Mouse (Mus musculus) myocyte (in vitro differentiated cells): ENCODE data around the gene Micu2. TPM values are rescaled to one million over a fixed set of nuclear protein-coding genes. Genes with fewer than 3 reads are reported as not detected.

Experiments used
- H3K27me3 ChIP-seq: one replicate; pipeline ENCODE4 v1.6.1; 2011; ENCODE audit not compliant: control insufficient read depth, insufficient read depth, insufficient read length
- H3K36me3 ChIP-seq: one replicate; pipeline ENCODE4 v1.6.1; 2011; ENCODE audit not compliant: control insufficient read depth, insufficient read depth
- H3K4me2 ChIP-seq: one replicate; pipeline ENCODE4 v1.6.1; 2011; ENCODE audit warnings: low read depth, control low read depth
- H3K4me3 ChIP-seq: one replicate; pipeline ENCODE4 v1.5.1; 2011; ENCODE audit warnings: mild to moderate bottlenecking, control low read depth, moderate library complexity
- H3K79me2 ChIP-seq: one replicate; pipeline ENCODE4 v1.6.1; 2011; ENCODE audit not compliant: control insufficient read depth, insufficient read depth
- H3ac ChIP-seq: one replicate; pipeline ENCODE4 v1.6.1; 2011; ENCODE audit not compliant: control insufficient read depth, insufficient read length
- CEBPB ChIP-seq: IDR thresholded peaks from 2 replicates; pipeline ENCODE4 v1.6.1; 2011; ENCODE audit warnings: mild to moderate bottlenecking, moderate library complexity; ENCODE audit not compliant: poor library complexity, insufficient read depth, severe bottlenecking
- E2F4 ChIP-seq: IDR thresholded peaks from one replicate; pipeline ENCODE4 v1.6.1; 2011; ENCODE audit warnings: mild to moderate bottlenecking, control low read depth, moderate library complexity; ENCODE audit not compliant: insufficient read depth
- MAX ChIP-seq: IDR thresholded peaks from one replicate; pipeline ENCODE4 v1.6.1; 2011; ENCODE audit warnings: low read depth, mild to moderate bottlenecking, control low read depth
- MYOD1 ChIP-seq, 3 experiments: IDR thresholded peaks; one replicate each; pipeline ENCODE4 v1.6.1; 2011; ENCODE audit warnings: control low read depth in 2 of 3, low read depth in 2 of 3, mild to moderate bottlenecking in 2 of 3, moderate library complexity in 1 of 3; ENCODE audit not compliant: insufficient read length in 2 of 3, control insufficient read depth in 1 of 3
- MYOG ChIP-seq, 3 experiments: IDR thresholded peaks; one replicate each; pipeline ENCODE4 v1.6.1; 2011; ENCODE audit warnings: control low read depth in 2 of 3, low read depth in 2 of 3, mild to moderate bottlenecking in 2 of 3; ENCODE audit not compliant: insufficient read length in 2 of 3, control insufficient read depth in 1 of 3, insufficient read depth in 1 of 3
- POLR2A ChIP-seq: IDR thresholded peaks from one replicate; pipeline ENCODE4 v1.6.1; 2011; ENCODE audit warnings: low read depth, mild to moderate bottlenecking, control low read depth, moderate library complexity; ENCODE audit not compliant: insufficient read length
- POLR2AphosphoS2 ChIP-seq: IDR thresholded peaks from one replicate; pipeline ENCODE4 v1.6.1; 2011; ENCODE audit warnings: low read depth, control low read depth; ENCODE audit not compliant: insufficient read length
- REST ChIP-seq: IDR thresholded peaks from one replicate; pipeline ENCODE4 v1.6.1; 2011; ENCODE audit warnings: mild to moderate bottlenecking, control low read depth, moderate library complexity; ENCODE audit not compliant: insufficient read depth, insufficient read length
- SRF ChIP-seq: IDR thresholded peaks from one replicate; pipeline ENCODE4 v1.6.1; 2011; ENCODE audit warnings: low read depth; ENCODE audit not compliant: control insufficient read depth, insufficient read length
- TCF12 ChIP-seq: IDR thresholded peaks from one replicate; pipeline ENCODE4 v1.6.1; 2011; ENCODE audit warnings: mild to moderate bottlenecking, control low read depth; ENCODE audit not compliant: poor library complexity, insufficient read depth, severe bottlenecking
- TCF3 ChIP-seq: IDR thresholded peaks from one replicate; pipeline ENCODE4 v1.6.1; 2011; ENCODE audit warnings: low read depth, control low read depth; ENCODE audit not compliant: insufficient read length
- USF1 ChIP-seq: IDR thresholded peaks from one replicate; pipeline ENCODE4 v1.6.1; 2011; ENCODE audit warnings: low read depth, mild to moderate bottlenecking, control low read depth, moderate library complexity
- polyA plus RNA-seq: library from polyadenylated mRNA; unstranded; fragments of >200 nt; fragmentation: generic; extraction: Trizol; gene quantifications from one replicate; pipeline ENCODE4 v1.2.1, GENCODE M21; 2012; ENCODE audit warnings: missing spikeins

Micu2 gene
- polyA plus RNA-seq, 1 experiment, result 48.2 TPM

DNA sequence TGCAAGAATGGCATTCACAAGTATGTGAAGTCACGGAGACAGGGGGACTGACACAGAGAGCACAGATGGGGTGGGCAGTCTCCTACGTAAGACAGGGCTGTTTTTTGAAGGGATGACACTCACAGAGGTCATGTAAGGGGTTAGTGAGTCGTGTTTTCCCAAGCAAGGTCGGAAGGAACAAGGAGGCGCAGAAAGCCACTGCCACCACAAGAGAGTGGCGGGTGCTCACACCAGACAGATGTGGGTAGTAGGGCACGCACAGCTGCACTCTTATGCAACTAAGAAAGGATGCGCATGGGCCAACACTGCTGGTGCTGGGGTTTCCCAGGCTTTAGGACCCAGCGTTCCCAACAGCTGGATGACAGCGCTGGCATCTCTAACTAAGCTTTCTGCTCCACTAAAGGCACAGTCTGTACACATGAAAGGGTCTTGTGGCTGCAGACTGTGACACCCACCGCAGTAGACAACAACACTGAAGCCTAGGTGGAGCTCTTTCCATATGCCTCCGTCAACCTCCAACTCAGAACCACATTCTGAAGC is 27.0 kb downstream of the Micu2 start:
- H3K27me3 ChIP-seq, result no peaks in the 10 kb centered on the region
- H3ac ChIP-seq, result no peak overlapping the region
- H3K36me3 ChIP-seq, result peaks cover 4% of the 10 kb centered on the region
- H3K4me2 ChIP-seq, result no peak overlapping the region
- no peak for TF ChIP-seq TCF12
- no peak for TF ChIP-seq USF1
- no peak for TF ChIP-seq E2F4
- TF ChIP-seq MAX, result no peak
- no peak for TF ChIP-seq TCF3
- no peak for TF ChIP-seq POLR2AphosphoS2
- TF ChIP-seq CEBPB, result no peak
- TF ChIP-seq REST, result no peak
- TF ChIP-seq SRF, result no peak
- TF ChIP-seq MYOG (IDR thresholded peaks at IDR 0.05; ENCODE audit: control insufficient read depth in 1 of 3, insufficient read depth in 1 of 3, insufficient read length in 2 of 3, low read depth in 2 of 3), result no peak
- TF ChIP-seq MYOD1 (IDR thresholded peaks at IDR 0.05; ENCODE audit: control insufficient read depth in 1 of 3, insufficient read length in 2 of 3, low read depth in 2 of 3), result no peak
- TF ChIP-seq POLR2A, result no peak
- H3K79me2 ChIP-seq, result peaks cover 29% of the 10 kb centered on the region
- H3K4me3 ChIP-seq, result no peak overlapping the region

DNA sequence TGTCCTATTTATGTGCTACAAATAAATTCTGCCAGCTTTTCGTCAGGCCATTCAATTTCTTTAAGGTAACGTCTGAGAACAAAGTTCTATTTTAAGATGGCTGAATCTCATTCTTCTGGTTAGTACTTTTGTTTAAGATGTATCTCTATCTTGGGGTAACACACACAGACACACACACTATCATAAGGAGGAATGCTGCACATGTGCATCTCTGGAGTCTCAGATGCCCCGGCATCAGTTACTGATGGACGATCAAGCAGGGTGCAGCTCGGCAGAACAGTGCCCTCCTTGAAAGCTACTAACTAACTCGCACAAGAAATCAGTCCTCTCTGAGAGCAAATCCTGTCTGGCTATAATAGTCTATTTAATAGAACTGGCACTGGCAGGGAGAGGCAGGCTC is 30.2 kb downstream of the Micu2 start:
- H3K4me2 ChIP-seq, result no peak overlapping the region
- H3K27me3 ChIP-seq, result no peaks in the 10 kb centered on the region
- peaks cover 8% of the 10 kb centered on the region for H3K79me2 ChIP-seq
- no peak overlapping the region for H3ac ChIP-seq
- H3K4me3 ChIP-seq, result no peak overlapping the region
- peaks cover 7% of the 10 kb centered on the region for H3K36me3 ChIP-seq
- TF ChIP-seq E2F4 (no peak), USF1 (no peak), TCF3 (no peak), POLR2AphosphoS2 (no peak), CEBPB (no peak), MYOD1 (IDR thresholded peaks at IDR 0.05; ENCODE audit: control insufficient read depth in 1 of 3, insufficient read length in 2 of 3, low read depth in 2 of 3) (no peak), TCF12 (no peak), SRF (no peak), REST (no peak), POLR2A (no peak), MAX (no peak), MYOG (IDR thresholded peaks at IDR 0.05; ENCODE audit: control insufficient read depth in 1 of 3, insufficient read depth in 1 of 3, insufficient read length in 2 of 3, low read depth in 2 of 3) (no peak)

DNA sequence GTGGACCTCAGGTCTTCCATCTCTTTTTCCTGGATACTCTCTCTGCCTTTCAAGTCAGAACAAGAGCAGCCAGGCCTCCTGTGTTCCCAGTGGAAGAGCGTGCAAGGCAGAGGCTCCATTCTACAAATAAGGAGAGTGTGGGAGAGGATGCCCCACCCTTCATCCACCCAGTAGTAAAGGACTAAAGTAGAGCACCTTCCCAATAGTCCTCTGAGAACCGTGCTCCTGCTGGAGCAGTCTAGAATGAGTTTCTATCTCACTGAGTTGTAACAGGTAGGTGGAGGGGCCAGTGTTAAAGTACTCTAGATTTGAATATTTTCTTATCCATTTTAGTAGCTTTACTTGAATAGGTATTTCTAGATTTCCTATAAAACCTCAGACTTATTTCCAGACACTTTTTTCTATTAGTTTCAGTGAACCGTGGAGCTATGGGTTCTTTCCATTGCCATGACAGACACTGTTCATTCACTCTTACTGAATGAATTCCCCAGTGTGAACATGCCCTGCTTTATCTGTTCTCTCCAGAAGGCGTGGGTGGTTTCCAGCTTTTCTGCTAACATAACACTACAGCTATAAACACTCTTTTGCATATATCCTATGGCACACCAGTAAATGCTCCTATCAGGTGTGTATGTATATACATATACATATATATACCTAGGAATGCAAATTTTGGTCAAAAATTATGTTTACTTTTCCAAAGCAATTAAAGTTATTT is 31.8 kb downstream of the Micu2 start:
- no peak overlapping the region for H3K4me2 ChIP-seq
- TF ChIP-seq E2F4, result no peak
- no peak for TF ChIP-seq REST
- no peak for TF ChIP-seq USF1
- TF ChIP-seq POLR2AphosphoS2, result no peak
- no peak for TF ChIP-seq MYOG (IDR thresholded peaks at IDR 0.05; ENCODE audit: control insufficient read depth in 1 of 3, insufficient read depth in 1 of 3, insufficient read length in 2 of 3, low read depth in 2 of 3)
- no peak for TF ChIP-seq MAX
- TF ChIP-seq POLR2A, result no peak
- no peak for TF ChIP-seq TCF12
- no peak for TF ChIP-seq TCF3
- no peak for TF ChIP-seq CEBPB
- TF ChIP-seq MYOD1 (IDR thresholded peaks at IDR 0.05; ENCODE audit: control insufficient read depth in 1 of 3, insufficient read length in 2 of 3, low read depth in 2 of 3), result no peak

DNA sequence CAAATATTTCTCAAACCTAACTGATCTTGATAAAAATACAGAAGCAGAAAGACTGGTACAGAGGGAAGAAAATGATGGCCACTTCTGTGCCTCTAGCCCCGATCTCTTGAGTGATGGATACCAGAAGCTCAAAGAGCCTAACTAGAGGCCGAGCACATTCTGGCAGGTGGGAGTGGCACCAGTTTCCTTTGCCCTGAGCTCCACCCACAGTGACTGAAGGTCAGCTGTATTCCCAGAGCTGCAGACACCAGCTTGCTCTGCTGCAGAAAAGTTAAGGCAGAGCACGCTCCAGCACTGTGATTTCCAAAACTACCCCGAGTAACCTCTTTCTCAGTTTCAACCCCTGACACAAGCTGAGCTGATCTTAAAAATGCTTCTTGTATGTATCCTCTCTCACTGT is 37.2 kb downstream of the Micu2 start:
- no peak overlapping the region for H3K4me3 ChIP-seq
- no peak for TF ChIP-seq TCF12

More for the DNA sequence above, 31.8 kb downstream of the Micu2 start:
- H3K4me3 ChIP-seq, result no peak overlapping the region
- H3K27me3 ChIP-seq, result no peaks in the 10 kb centered on the region
- no peak overlapping the region for H3ac ChIP-seq
- H3K79me2 ChIP-seq, result no peaks in the 10 kb centered on the region
- peaks cover 7% of the 10 kb centered on the region for H3K36me3 ChIP-seq

DNA sequence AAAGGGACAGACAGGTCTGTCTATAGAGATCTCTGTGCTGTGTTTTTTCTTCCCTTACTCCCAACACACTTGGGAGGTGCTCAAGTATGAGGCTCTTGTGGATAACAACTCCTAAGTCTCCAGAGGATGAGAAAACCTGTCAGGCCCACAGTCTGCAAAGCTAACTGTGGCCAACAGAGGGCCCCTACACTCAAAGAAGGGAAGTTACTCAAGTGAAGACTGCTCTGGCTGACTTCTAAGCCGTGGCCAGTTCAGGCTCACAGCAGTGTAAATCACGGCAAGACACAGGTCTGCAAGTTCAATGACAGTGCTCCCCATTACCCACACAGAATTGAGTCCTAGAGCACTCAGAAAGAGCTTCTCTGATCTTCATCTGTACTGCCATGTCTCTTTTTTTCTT is 48.0 kb downstream of the Micu2 start:
- no peak overlapping the region for H3ac ChIP-seq
- no peak for TF ChIP-seq E2F4
- no peak for TF ChIP-seq TCF3
- no peak for TF ChIP-seq MYOG (IDR thresholded peaks at IDR 0.05; ENCODE audit: control insufficient read depth in 1 of 3, insufficient read depth in 1 of 3, insufficient read length in 2 of 3, low read depth in 2 of 3)
- no peak for TF ChIP-seq TCF12
- no peak for TF ChIP-seq MYOD1 (IDR thresholded peaks at IDR 0.05; ENCODE audit: control insufficient read depth in 1 of 3, insufficient read length in 2 of 3, low read depth in 2 of 3)
- TF ChIP-seq REST, result no peak
- no peak for TF ChIP-seq POLR2AphosphoS2
- no peak for TF ChIP-seq MAX
- no peak for TF ChIP-seq CEBPB
- TF ChIP-seq SRF, result no peak
- TF ChIP-seq USF1, result no peak
- TF ChIP-seq POLR2A, result no peak
- peaks cover 8% of the 10 kb centered on the region for H3K36me3 ChIP-seq
- H3K4me2 ChIP-seq, result no peak overlapping the region
- no peaks in the 10 kb centered on the region for H3K79me2 ChIP-seq
- no peak overlapping the region for H3K4me3 ChIP-seq
- H3K27me3 ChIP-seq, result no peaks in the 10 kb centered on the region

More for the DNA sequence above, 37.2 kb downstream of the Micu2 start:
- H3K79me2 ChIP-seq, result no peaks in the 10 kb centered on the region
- H3K4me2 ChIP-seq, result no peak overlapping the region
- no peaks in the 10 kb centered on the region for H3K27me3 ChIP-seq
- peaks cover 16% of the 10 kb centered on the region for H3K36me3 ChIP-seq
- no peak overlapping the region for H3ac ChIP-seq
